Mouse (Mus musculus): ENCODE measurements around the gene Arsj. TPM values are rescaled to one million over a fixed set of nuclear protein-coding genes. Genes with fewer than 3 reads are reported as not detected.

Gene Arsj
- polyA plus RNA-seq, 1 experiment from 2014 or later: 1.5 TPM

- Histone ChIP-seq H3K9me3 (ENCODE audit: control insufficient read depth, low read length) (no peaks in the 10 kb centered on the region), H3K36me3 (ENCODE audit: control insufficient read depth, insufficient read depth, low read length) (no peaks in the 10 kb centered on the region), H3K4me1 (replicated peaks; ENCODE audit: control insufficient read depth, insufficient read depth) (no peaks in the 10 kb centered on the region), H3K4me3 (ENCODE audit: low read depth, low read length) (no peak overlapping the region), H3K27ac (replicated peaks) (no peak overlapping the region), H3K9ac (ENCODE audit: low read length) (no peak overlapping the region), H3K4me2 (replicated peaks; ENCODE audit: low read depth) (no peak overlapping the region), H3K27me3 (ENCODE audit: control insufficient read depth, insufficient read depth, low read length) (no peaks in the 10 kb centered on the region)
- ATAC-seq (ENCODE audit: low FRiP score, low TSS enrichment): no peak
- 66% methylated on average over 9 of the region's 9 CpGs for WGBS
- TF ChIP-seq EP300 (optimal IDR thresholded peaks at IDR 0.05) (no peak), CTCF (IDR thresholded peaks at IDR 0.05; ENCODE audit: low read depth) (no peak)
- no peak for DNase-seq (ENCODE audit: low spot score)
Observed at GRCm38 (mm10) chr3:126372815-126373545, 9.5 kb downstream of the Arsj start.

- DNase-seq (ENCODE audit: low spot score): no peak
Observed at GRCm38 (mm10) chr3:126373721-126374120, 10.2 kb downstream of the Arsj start.

DNA sequence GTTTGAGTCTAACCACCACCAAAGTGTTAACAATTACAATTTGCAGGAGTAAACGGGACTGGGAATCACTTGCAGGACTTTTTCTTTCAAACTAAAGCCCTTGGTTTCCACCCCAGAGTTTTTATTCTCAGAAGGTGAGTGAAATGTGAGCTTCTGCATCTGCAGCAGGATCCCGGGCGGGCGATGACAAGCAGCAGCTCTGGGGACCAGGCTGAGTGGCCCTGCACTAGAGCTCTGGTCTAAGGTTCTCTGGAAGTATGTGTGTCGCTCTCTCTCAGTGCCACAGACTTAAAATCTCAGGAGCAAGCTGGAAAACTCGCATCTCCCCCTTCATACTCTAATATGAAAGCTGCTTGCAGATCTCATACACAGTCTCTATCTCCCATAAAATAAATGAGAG is 15.8 kb downstream of the Arsj start:
- DNase-seq (ENCODE audit: low spot score) (no peak), ATAC-seq (ENCODE audit: low FRiP score, low TSS enrichment) (no peak)
- Histone ChIP-seq H3K36me3 (ENCODE audit: control insufficient read depth, insufficient read depth, low read length) (no peaks in the 10 kb centered on the region), H3K4me2 (replicated peaks; ENCODE audit: low read depth) (no peak overlapping the region), H3K27ac (replicated peaks) (no peak overlapping the region), H3K9me3 (ENCODE audit: control insufficient read depth, low read length) (no peaks in the 10 kb centered on the region), H3K4me1 (replicated peaks; ENCODE audit: control insufficient read depth, insufficient read depth) (no peaks in the 10 kb centered on the region), H3K4me3 (ENCODE audit: low read depth, low read length) (no peak overlapping the region), H3K9ac (ENCODE audit: low read length) (no peak overlapping the region), H3K27me3 (ENCODE audit: control insufficient read depth, insufficient read depth, low read length) (no peaks in the 10 kb centered on the region)
- 67% methylated on average over 6 of the region's 6 CpGs for WGBS
- TF ChIP-seq EP300 (optimal IDR thresholded peaks at IDR 0.05): no peak
- TF ChIP-seq CTCF (IDR thresholded peaks at IDR 0.05; ENCODE audit: low read depth): no peak

More at GRCm38 (mm10) chr3:126373721-126374120, 10.2 kb downstream of the Arsj start:
- H3K4me1 ChIP-seq (replicated peaks; ENCODE audit: control insufficient read depth, insufficient read depth): no peaks in the 10 kb centered on the region
- H3K4me3 ChIP-seq (ENCODE audit: low read depth, low read length): no peak overlapping the region
- H3K9me3 ChIP-seq (ENCODE audit: control insufficient read depth, low read length): no peaks in the 10 kb centered on the region
- H3K27ac ChIP-seq (replicated peaks): no peak overlapping the region
- 46% methylated on average over 1 of the region's 1 CpGs for WGBS
- ATAC-seq (ENCODE audit: low FRiP score, low TSS enrichment): no peak
- H3K27me3 ChIP-seq (ENCODE audit: control insufficient read depth, insufficient read depth, low read length): no peaks in the 10 kb centered on the region
- no peak overlapping the region for H3K9ac ChIP-seq (ENCODE audit: low read length)
- H3K36me3 ChIP-seq (ENCODE audit: control insufficient read depth, insufficient read depth, low read length): no peaks in the 10 kb centered on the region
- no peak for TF ChIP-seq CTCF (IDR thresholded peaks at IDR 0.05; ENCODE audit: low read depth)
- no peak for TF ChIP-seq EP300 (optimal IDR thresholded peaks at IDR 0.05)
- H3K4me2 ChIP-seq (replicated peaks; ENCODE audit: low read depth): no peak overlapping the region

DNA sequence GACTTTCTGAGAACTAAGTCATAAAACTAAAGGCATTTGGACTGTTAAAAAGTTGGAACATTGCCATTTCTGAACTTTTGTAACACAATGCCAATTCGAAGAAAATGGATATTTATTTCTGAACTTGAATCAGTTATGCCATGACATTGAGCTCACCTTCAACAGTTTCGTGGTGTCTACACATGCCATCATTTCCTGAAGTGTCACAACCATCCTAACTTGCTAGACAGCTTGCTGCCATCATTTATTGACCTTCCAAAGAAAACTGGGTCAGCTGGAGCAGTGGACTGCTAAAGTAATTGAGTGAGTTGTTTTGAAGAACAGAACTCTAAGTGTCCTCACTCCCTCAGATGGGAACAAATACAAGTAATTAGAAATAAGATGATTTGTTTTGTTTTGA is 16.2 kb downstream of the Arsj start:
- H3K4me2 ChIP-seq (replicated peaks; ENCODE audit: low read depth): no peak overlapping the region
- no peak overlapping the region for H3K27ac ChIP-seq (replicated peaks)
- H3K27me3 ChIP-seq (ENCODE audit: control insufficient read depth, insufficient read depth, low read length): no peaks in the 10 kb centered on the region
- TF ChIP-seq CTCF (IDR thresholded peaks at IDR 0.05; ENCODE audit: low read depth): no peak
- no peak for TF ChIP-seq EP300 (optimal IDR thresholded peaks at IDR 0.05)
- 55% methylated on average over 2 of the region's 2 CpGs for WGBS
- H3K4me1 ChIP-seq (replicated peaks; ENCODE audit: control insufficient read depth, insufficient read depth): no peaks in the 10 kb centered on the region
- no peaks in the 10 kb centered on the region for H3K36me3 ChIP-seq (ENCODE audit: control insufficient read depth, insufficient read depth, low read length)
- no peaks in the 10 kb centered on the region for H3K9me3 ChIP-seq (ENCODE audit: control insufficient read depth, low read length)
- no peak overlapping the region for H3K4me3 ChIP-seq (ENCODE audit: low read depth, low read length)
- no peak overlapping the region for H3K9ac ChIP-seq (ENCODE audit: low read length)
- ATAC-seq (ENCODE audit: low FRiP score, low TSS enrichment): no peak
- no peak for DNase-seq (ENCODE audit: low spot score)

GRCm38 (mm10) chr3:126383276-126383675 is 19.8 kb downstream of the Arsj start:
- no peak for TF ChIP-seq EP300 (optimal IDR thresholded peaks at IDR 0.05)
- TF ChIP-seq CTCF (IDR thresholded peaks at IDR 0.05; ENCODE audit: low read depth): no peak
- no peaks in the 10 kb centered on the region for H3K36me3 ChIP-seq (ENCODE audit: control insufficient read depth, insufficient read depth, low read length)
- 72% methylated on average over 6 of the region's 6 CpGs for WGBS
- no peak overlapping the region for H3K4me2 ChIP-seq (replicated peaks; ENCODE audit: low read depth)
- ATAC-seq (ENCODE audit: low FRiP score, low TSS enrichment): no peak
- H3K4me1 ChIP-seq (replicated peaks; ENCODE audit: control insufficient read depth, insufficient read depth): no peaks in the 10 kb centered on the region
- H3K4me3 ChIP-seq (ENCODE audit: low read depth, low read length): no peak overlapping the region
- DNase-seq (ENCODE audit: low spot score): no peak
- no peak overlapping the region for H3K9ac ChIP-seq (ENCODE audit: low read length)
- H3K27me3 ChIP-seq (ENCODE audit: control insufficient read depth, insufficient read depth, low read length): no peaks in the 10 kb centered on the region
- no peak overlapping the region for H3K27ac ChIP-seq (replicated peaks)
- H3K9me3 ChIP-seq (ENCODE audit: control insufficient read depth, low read length): no peaks in the 10 kb centered on the region

DNA sequence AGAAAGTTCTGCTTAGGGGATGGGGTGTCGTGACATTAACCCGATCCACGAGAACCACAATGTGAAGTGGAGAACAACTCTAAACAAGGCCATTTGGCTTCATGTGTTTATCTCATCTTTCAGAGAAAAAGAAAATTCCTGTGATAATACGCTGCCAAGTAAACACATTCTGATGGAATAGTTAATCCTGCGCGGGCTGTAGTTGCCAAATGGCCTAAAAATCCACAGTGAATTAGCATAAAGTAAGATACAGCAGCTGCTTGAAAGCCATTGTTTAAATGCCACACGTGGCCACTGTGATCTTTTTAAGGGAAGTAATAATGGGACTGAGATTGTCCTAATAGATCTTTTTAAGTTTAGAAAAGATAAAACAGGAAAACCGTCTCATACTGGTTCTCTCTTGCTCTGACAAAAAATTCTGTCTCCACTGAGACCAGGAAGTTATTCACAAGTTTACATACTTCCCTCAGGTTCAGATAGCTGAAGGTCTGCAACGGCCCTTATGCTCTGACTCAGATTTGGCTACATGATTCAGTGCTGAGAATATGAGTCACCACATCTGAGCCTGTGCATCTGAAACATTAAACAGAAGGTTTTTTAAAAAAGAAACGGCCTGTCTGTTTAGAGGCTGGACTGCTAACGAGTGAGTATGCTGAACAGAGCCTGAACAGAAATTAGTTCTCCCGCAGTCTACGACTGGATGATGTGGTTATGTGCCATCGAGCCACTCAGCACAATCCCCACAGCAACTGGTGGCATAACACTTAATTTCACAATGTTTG is 21.4 kb downstream of the Arsj start:
- 22% methylated on average over 14 of the region's 14 CpGs for WGBS
- DNase-seq (ENCODE audit: low spot score) (no peak), ATAC-seq (ENCODE audit: low FRiP score, low TSS enrichment) (peak; percentile 95)
- no peak overlapping the region for H3K4me3 ChIP-seq (ENCODE audit: low read depth, low read length)
- H3K4me1 ChIP-seq (replicated peaks; ENCODE audit: control insufficient read depth, insufficient read depth): no peaks in the 10 kb centered on the region
- no peak overlapping the region for H3K4me2 ChIP-seq (replicated peaks; ENCODE audit: low read depth)
- TF ChIP-seq CTCF (IDR thresholded peaks at IDR 0.05; ENCODE audit: low read depth) (no peak), EP300 (optimal IDR thresholded peaks at IDR 0.05) (no peak)
- H3K36me3 ChIP-seq (ENCODE audit: control insufficient read depth, insufficient read depth, low read length): no peaks in the 10 kb centered on the region
- no peaks in the 10 kb centered on the region for H3K9me3 ChIP-seq (ENCODE audit: control insufficient read depth, low read length)
- H3K27ac ChIP-seq (replicated peaks): peak overlapping the region; percentile 49
- H3K27me3 ChIP-seq (ENCODE audit: control insufficient read depth, insufficient read depth, low read length): no peaks in the 10 kb centered on the region
- H3K9ac ChIP-seq (ENCODE audit: low read length): no peak overlapping the region
